Mouse (Mus musculus): ENCODE results near the gene Rffl.

DNA sequence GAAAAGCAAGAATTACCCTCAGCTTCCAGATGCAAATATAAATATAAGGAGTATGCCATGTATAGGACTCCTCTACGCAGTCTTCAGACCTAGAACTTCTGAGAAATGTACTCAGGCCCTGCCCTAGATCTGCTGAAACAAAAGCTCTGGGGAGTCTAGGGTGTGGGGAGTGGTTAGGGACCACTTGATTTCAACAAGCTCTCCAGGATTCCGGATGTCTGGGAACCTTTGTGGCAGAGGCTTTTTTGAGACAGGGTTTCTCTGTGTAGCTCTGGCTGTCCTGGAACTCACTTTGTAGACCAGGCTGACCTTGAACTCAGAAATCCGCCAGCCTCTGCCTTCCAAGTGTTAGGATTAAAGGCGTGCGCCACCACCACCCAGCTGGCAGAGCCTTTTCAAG, 34.8 kb upstream of the Rffl start:
- TF ChIP-seq CTCF (IDR thresholded peaks at IDR 0.05) (no peak), EP300 (IDR thresholded peaks at IDR 0.05) (no peak)
